In genomic region chr16:36770830-36771229, GRCm38 (mm10) we compare ENCODE assay signal across 11 mouse cellular contexts. TPM values are rescaled to one million over a fixed set of nuclear protein-coding genes. Genes with fewer than 3 reads are reported as not detected.
DNase-seq lines count a peak whose midpoint lies in the region; ATAC-seq and TF ChIP-seq lines count a peak whose summit lies in the region.
"Had no signal": no experiment of that assay in that cellular context is flagged by ENCODE, and none has a peak within 500 bp of the region (broad histone marks: within the 10 kb centered on the region; RNA-seq: fewer than 3 reads in every experiment).

No protein-coding gene starts in this region.

- WGBS in kidney, adult 2 months = 48% methylated on average over 4 of the region's 4 CpGs
- WGBS in lung, postnatal 0 days = 43% methylated on average over 4 of the region's 4 CpGs
- WGBS in intestine, postnatal 0 days = 75% methylated on average over 4 of the region's 4 CpGs

- peak; percentile 43 for DNase-seq in kidney, adult 2 months
- DNase-seq in kidney, postnatal 4 days = no peak
- peak; percentile 51 for DNase-seq in Patski (ENCODE audit: low read depth, low spot score)
- peak; percentile 40 for DNase-seq in brain, embryonic 18.5 days (ENCODE audit: low read depth, low spot score)
- DNase-seq in lung, postnatal 0 days (ENCODE audit: low spot score) = peak; percentile 87
- DNase-seq in ovary, postnatal 36 days (ENCODE audit: low spot score) = no peak
- DNase-seq: adrenal gland, postnatal 36 days had no signal

- H3K4me3 ChIP-seq in kidney, adult 2 months (ENCODE audit: insufficient read depth, low read depth, low read length) = no peak overlapping the region
- no peak overlapping the region for H3K4me3 ChIP-seq in lung, postnatal 0 days (ENCODE audit: low read depth, low read length)
- no peak overlapping the region for H3K4me3 ChIP-seq in intestine, postnatal 0 days (ENCODE audit: low read depth, low read length)
- H3K4me3 ChIP-seq: embryonic facial prominence, embryonic 13.5 days; kidney, embryonic 15.5 days; limb, embryonic 15.5 days had no signal

- no peak for TF ChIP-seq POLR2A in kidney, adult 2 months (IDR thresholded peaks at IDR 0.05; ENCODE audit: low read depth, low read length)

- peaks cover 5% of the 10 kb centered on the region; the same call in 1 of the 2 replicates for H3K4me1 ChIP-seq in kidney, adult 2 months (ENCODE audit: control insufficient read depth, insufficient read depth, low read length)
- no peaks in the 10 kb centered on the region for H3K4me1 ChIP-seq in lung, postnatal 0 days (ENCODE audit: insufficient read depth, low read depth, low read length)
- no peaks in the 10 kb centered on the region for H3K4me1 ChIP-seq in intestine, postnatal 0 days (replicated peaks; ENCODE audit: control insufficient read depth, insufficient read depth, low read length)
- H3K4me1 ChIP-seq: embryonic facial prominence, embryonic 13.5 days; kidney, embryonic 15.5 days; limb, embryonic 15.5 days had no signal

- TF ChIP-seq EP300 in lung, postnatal 0 days (IDR thresholded peaks at IDR 0.05) = peak; percentile 66; the same call in 1 of the 2 replicates

- H3K9me3 ChIP-seq in lung, postnatal 0 days (ENCODE audit: low read length) = no peaks in the 10 kb centered on the region
- no peaks in the 10 kb centered on the region for H3K9me3 ChIP-seq in intestine, postnatal 0 days (ENCODE audit: control insufficient read depth)
- H3K9me3 ChIP-seq: embryonic facial prominence, embryonic 13.5 days; kidney, embryonic 15.5 days; limb, embryonic 15.5 days had no signal

- H3K36me3 ChIP-seq in kidney, adult 2 months (ENCODE audit: control insufficient read depth, insufficient read depth, low read length) = no peaks in the 10 kb centered on the region; the same call in 1 of the 2 replicates
- H3K36me3 ChIP-seq in lung, postnatal 0 days (ENCODE audit: insufficient read depth, low read length) = no peaks in the 10 kb centered on the region
- H3K36me3 ChIP-seq in intestine, postnatal 0 days (ENCODE audit: control insufficient read depth, insufficient read depth) = no peaks in the 10 kb centered on the region
- H3K36me3 ChIP-seq: embryonic facial prominence, embryonic 13.5 days; kidney, embryonic 15.5 days; limb, embryonic 15.5 days had no signal

- POLR2A ChIA-PET in Patski (lab: Charles Lee) = no interaction called here

- no peak overlapping the region for H3K27ac ChIP-seq in kidney, adult 2 months (ENCODE audit: insufficient read depth, low read depth, low read length)
- 0 out of 2 replicates have a peak overlapping the region, but pooled peaks have one; percentile 33 for H3K27ac ChIP-seq in lung, postnatal 0 days (ENCODE audit: low read length)
- no peak overlapping the region for H3K27ac ChIP-seq in intestine, postnatal 0 days (ENCODE audit: low read depth, low read length)
- H3K27ac ChIP-seq: embryonic facial prominence, embryonic 13.5 days; kidney, embryonic 15.5 days; limb, embryonic 15.5 days had no signal

- H3K27me3 ChIP-seq in kidney, adult 2 months (replicated peaks; ENCODE audit: control insufficient read depth, insufficient read depth, low read length) = no peaks in the 10 kb centered on the region
- no peaks in the 10 kb centered on the region for H3K27me3 ChIP-seq in Patski
- H3K27me3 ChIP-seq in lung, postnatal 0 days (replicated peaks; ENCODE audit: insufficient read depth, low read length) = no peaks in the 10 kb centered on the region
- H3K27me3 ChIP-seq in intestine, postnatal 0 days (replicated peaks; ENCODE audit: control insufficient read depth, insufficient read depth, low read length) = no peaks in the 10 kb centered on the region
- H3K27me3 ChIP-seq: embryonic facial prominence, embryonic 13.5 days; kidney, embryonic 15.5 days; limb, embryonic 15.5 days had no signal

- no peak overlapping the region for H3K9ac ChIP-seq in lung, postnatal 0 days (replicated peaks; ENCODE audit: low read depth)
- no peak overlapping the region for H3K9ac ChIP-seq in intestine, postnatal 0 days (ENCODE audit: low read depth, low read length)
- H3K9ac ChIP-seq: embryonic facial prominence, embryonic 13.5 days; kidney, embryonic 15.5 days; limb, embryonic 15.5 days had no signal

- CTCF ChIA-PET in Patski (lab: Charles Lee) = interaction anchor here (0.7 to 1.1 kb wide), 5 partner anchors 12 to 264 kb away, joined by 3 read pairs; no protein-coding TSS in a partner anchor

- in situ Hi-C loops in Patski (cut with MboI; ENCODE audit: low pct_unique_long_range_greater_than_20kb) = no loop called here

- ATAC-seq in Patski = peak; percentile 90
- ATAC-seq in lung, postnatal 0 days = peak; percentile 91
- no peak for ATAC-seq in intestine, postnatal 0 days

- no peak for TF ChIP-seq CTCF in kidney, adult 2 months (conservative IDR thresholded peaks at IDR 0.05; ENCODE audit: insufficient read depth, insufficient read length, low read depth, low read length)
- TF ChIP-seq CTCF in Patski (IDR thresholded peaks at IDR 0.05) = no peak
- no peak for TF ChIP-seq CTCF in lung, postnatal 0 days (IDR thresholded peaks at IDR 0.05)
- TF ChIP-seq CTCF in intestine, postnatal 0 days (IDR thresholded peaks at IDR 0.05; ENCODE audit: low read depth) = no peak

- H3K4me2 ChIP-seq in lung, postnatal 0 days (replicated peaks; ENCODE audit: low read depth, low read length) = no peak overlapping the region
- no peak overlapping the region for H3K4me2 ChIP-seq in intestine, postnatal 0 days (replicated peaks; ENCODE audit: low read depth)
- H3K4me2 ChIP-seq: embryonic facial prominence, embryonic 13.5 days; kidney, embryonic 15.5 days; limb, embryonic 15.5 days had no signal

RNA-seq across cellular contexts. Expression of gene Slc15a2, which starts 13.9 kb away (rescaled TPM):
- polyA plus RNA-seq in kidney, adult 2 months (2012; rRNA removed) = 92.1 and 97.9 TPM in 2 replicates
- polyA plus RNA-seq in Patski (2021) = 0.30 TPM
- polyA plus RNA-seq in lung, postnatal 0 days (2015; fragmentation: Nextera tagmentation; extraction: Ambion mirVana) = 57.3 and 75.1 TPM in 2 replicates
- polyA plus RNA-seq in intestine, postnatal 0 days (2015; fragmentation: Nextera tagmentation; extraction: Ambion mirVana) = 7.3 and 12.9 TPM in 2 replicates

RNA-seq across cellular contexts. Expression of gene Iqcb1, which starts 57.4 kb away (rescaled TPM):
- 1.7 and 3.0 TPM in 2 replicates for polyA plus RNA-seq in kidney, adult 2 months (2012; rRNA removed)
- 26.0 TPM for polyA plus RNA-seq in Patski (2021)
- 11.8 and 13.1 TPM in 2 replicates for polyA plus RNA-seq in lung, postnatal 0 days (2015; fragmentation: Nextera tagmentation; extraction: Ambion mirVana)
- polyA plus RNA-seq in intestine, postnatal 0 days (2015; fragmentation: Nextera tagmentation; extraction: Ambion mirVana) = 7.6 and 7.8 TPM in 2 replicates

Comparison
In these comparisons a context has a peak if more than half of its experiments do, and no peak if none do; other contexts are left out.
1. DNase-seq: peak in kidney, adult 2 months (single experiment), Patski (single experiment), brain, embryonic 18.5 days (single experiment) and lung, postnatal 0 days (single experiment); none in kidney, postnatal 4 days (0 of 2) and ovary, postnatal 36 days (single experiment).